Mouse (Mus musculus): ENCODE data around the gene Lrrc38. TPM values are rescaled to one million over a fixed set of nuclear protein-coding genes. Genes with fewer than 3 reads are reported as not detected.

The Lrrc38 gene
- not detected for total RNA-seq (2018; cell fraction: chromatin; rRNA removed)
- not detected for total RNA-seq (2018; cell fraction: cytosol; rRNA removed)
- not detected for total RNA-seq (2018; cell fraction: nucleus; rRNA removed)
- not detected in 3 replicates for polyA plus RNA-seq (2018)

DNA sequence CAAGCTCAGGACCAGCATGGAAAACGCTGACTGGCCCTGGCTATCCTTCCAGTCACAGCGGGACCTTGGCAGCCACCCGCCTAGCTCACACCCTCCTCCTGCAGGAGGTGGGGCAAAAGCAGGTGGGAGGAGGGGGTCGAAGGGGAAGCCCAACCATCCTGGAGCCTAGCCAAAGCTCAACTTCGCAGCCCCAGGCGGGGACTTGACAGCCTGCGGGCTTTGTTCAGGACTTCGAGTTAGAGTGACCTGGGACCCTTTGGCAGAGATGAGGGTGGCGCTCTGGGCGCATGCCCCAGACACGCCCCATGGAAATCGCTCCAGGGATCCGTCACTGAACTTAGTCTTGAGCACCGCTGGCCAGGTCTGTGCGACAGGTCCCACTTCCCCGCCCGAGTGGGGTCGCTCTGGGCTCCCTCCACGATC is at the start of gene Lrrc38:
TSS of gene Lrrc38 (plus strand) at position 274 of the 423 bp plus-strand sequence.
- Histone ChIP-seq H3K27ac (no peak within 1 kb of the TSS), H3K4me3 (ENCODE audit: inconsistent target) (no peak within 1 kb of the TSS), H3K36me3 (ENCODE audit: inconsistent target) (no peaks in the 10 kb centered on the region), H3K79me2 (ENCODE audit: inconsistent target) (no peaks in the 10 kb centered on the region)
- 3% methylated on average over 19 of the region's 19 CpGs for WGBS (ENCODE audit: missing documents)

DNA sequence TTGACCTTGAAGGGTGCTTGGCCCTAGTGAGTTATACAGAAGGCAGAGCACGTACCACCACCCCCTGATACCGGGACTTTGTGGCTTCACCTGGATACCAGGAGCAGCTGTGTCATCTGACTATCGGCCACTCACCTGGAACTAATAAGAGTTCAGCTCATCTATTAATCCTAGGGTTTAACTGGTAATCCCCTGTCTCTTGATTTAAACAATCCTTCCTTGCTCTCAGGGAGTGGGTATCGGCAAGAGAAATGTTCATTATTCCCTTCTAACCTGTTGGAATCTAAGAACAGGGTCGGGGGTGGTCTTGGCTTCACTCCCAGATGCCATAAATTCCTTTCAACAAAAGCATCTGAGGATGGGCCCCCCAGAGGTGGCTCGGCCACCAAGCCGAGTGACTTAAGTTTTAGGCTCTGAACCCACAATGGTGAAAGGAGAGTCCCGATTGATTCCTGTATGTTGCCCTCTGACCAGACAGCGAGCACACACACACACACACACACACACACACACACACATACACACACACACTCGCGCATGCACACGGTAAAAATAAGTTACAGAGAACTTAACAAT is 49.4 kb upstream of the Lrrc38 start:
- WGBS (ENCODE audit: missing documents): 37% methylated on average over 12 of the region's 12 CpGs
- Histone ChIP-seq H3K36me3 (ENCODE audit: inconsistent target) (no peaks in the 10 kb centered on the region), H3K27ac (no peak overlapping the region), H3K79me2 (ENCODE audit: inconsistent target) (no peaks in the 10 kb centered on the region), H3K4me3 (ENCODE audit: inconsistent target) (no peak overlapping the region)

DNA sequence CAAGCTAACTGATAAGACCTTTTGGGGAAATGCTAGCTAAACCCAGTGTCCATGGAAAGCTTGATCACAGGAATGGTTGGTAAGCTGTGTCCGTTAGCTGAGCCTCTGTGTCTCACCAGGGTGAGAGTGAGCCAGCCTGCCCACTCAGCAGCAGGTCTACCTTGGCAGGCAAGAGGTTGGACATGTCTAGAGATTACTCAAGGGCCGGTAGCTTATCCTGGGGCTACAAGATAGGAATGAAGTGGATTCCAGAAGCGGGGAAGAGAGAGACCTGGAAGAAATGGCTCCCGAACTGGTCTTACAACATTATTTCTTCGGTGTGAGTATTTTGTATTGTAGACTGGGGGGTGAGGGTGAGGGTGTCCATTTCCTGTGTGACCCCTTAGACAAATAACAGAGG is 48.5 kb upstream of the Lrrc38 start:
- Histone ChIP-seq H3K27ac (no peak overlapping the region), H3K4me3 (ENCODE audit: inconsistent target) (no peak overlapping the region), H3K36me3 (ENCODE audit: inconsistent target) (no peaks in the 10 kb centered on the region), H3K79me2 (ENCODE audit: inconsistent target) (no peaks in the 10 kb centered on the region)
- 72% methylated on average over 5 of the region's 5 CpGs for WGBS (ENCODE audit: missing documents)

DNA sequence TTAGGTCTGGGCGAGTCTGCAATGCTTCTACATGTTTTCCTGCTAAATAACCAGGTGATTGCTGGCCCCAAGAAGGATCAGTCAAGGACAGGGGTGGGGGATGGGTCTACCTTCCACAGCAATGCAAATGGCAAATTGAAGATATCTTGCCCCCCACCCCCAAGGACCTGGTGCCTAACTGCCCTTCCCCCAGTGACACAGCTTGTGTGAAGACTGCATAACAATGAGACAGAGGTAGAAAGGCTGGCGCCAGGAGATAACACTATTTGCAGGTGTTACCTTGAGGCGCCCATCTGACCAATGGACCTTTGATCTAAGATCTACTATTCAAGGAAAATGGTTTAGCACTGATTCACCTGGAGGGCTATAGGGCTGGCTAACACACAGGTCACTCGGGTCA is 47.7 kb upstream of the Lrrc38 start:
- H3K79me2 ChIP-seq (ENCODE audit: inconsistent target): no peaks in the 10 kb centered on the region
- H3K36me3 ChIP-seq (ENCODE audit: inconsistent target): no peaks in the 10 kb centered on the region
- no peak overlapping the region for H3K4me3 ChIP-seq (ENCODE audit: inconsistent target)
- WGBS (ENCODE audit: missing documents): 53% methylated on average over 4 of the region's 4 CpGs
- H3K27ac ChIP-seq: no peak overlapping the region

DNA sequence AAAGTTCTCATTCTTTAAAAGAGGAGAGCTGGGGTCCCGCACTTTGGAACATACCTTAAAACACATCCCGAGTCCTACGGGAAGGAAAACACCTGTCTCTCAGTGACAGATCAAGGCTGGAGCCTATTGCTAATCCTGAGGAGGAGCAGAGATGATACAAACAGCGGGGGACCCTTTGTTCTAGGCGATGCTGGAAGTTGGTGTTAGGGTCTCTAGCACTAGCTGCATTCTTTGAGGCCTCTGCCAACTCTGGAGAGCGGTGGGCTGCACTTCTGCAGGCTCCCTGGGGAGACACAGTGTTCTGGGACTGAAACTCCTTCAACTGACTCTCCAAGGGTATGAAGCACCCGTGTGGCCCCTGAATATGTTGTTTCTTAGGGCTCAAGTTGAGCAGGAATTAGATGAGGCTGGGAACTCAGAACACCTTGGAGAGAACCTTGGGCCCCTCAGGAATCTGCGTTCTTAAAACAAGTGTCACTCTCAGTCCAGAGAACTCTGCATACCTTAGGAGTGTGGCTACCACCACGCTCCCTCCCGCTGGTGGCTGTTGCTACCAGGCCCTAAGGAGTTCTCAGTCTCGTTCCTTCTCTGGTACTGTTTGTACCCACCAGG is 47.2 kb upstream of the Lrrc38 start:
- Histone ChIP-seq H3K27ac (no peak overlapping the region), H3K36me3 (ENCODE audit: inconsistent target) (no peaks in the 10 kb centered on the region), H3K79me2 (ENCODE audit: inconsistent target) (no peaks in the 10 kb centered on the region), H3K4me3 (ENCODE audit: inconsistent target) (no peak overlapping the region)
- 67% methylated on average over 11 of the region's 11 CpGs for WGBS (ENCODE audit: missing documents)

DNA sequence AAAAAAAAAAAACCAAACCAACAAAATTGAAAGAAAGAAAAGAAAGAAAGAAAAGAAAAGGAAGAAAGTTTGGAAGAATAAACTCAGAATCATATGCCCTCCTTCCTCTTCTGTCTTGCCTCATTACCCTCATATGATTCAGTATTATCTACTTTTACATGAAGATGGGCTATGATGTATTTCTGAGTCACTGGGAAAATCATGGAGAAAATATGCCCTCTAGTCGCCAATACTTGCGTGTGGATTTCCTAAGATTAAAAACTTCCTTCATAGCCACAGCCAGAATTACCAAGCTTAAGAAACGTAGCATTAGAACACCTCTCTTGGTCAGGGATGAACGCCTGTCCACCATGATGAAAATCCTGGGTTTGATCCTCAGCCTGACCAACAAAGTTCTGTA is 44.5 kb upstream of the Lrrc38 start:
- no peak overlapping the region for H3K4me3 ChIP-seq (ENCODE audit: inconsistent target)
- H3K36me3 ChIP-seq (ENCODE audit: inconsistent target): no peaks in the 10 kb centered on the region
- no peaks in the 10 kb centered on the region for H3K79me2 ChIP-seq (ENCODE audit: inconsistent target)
- H3K27ac ChIP-seq: no peak overlapping the region
- 85% methylated on average over 4 of the region's 4 CpGs for WGBS (ENCODE audit: missing documents)

DNA sequence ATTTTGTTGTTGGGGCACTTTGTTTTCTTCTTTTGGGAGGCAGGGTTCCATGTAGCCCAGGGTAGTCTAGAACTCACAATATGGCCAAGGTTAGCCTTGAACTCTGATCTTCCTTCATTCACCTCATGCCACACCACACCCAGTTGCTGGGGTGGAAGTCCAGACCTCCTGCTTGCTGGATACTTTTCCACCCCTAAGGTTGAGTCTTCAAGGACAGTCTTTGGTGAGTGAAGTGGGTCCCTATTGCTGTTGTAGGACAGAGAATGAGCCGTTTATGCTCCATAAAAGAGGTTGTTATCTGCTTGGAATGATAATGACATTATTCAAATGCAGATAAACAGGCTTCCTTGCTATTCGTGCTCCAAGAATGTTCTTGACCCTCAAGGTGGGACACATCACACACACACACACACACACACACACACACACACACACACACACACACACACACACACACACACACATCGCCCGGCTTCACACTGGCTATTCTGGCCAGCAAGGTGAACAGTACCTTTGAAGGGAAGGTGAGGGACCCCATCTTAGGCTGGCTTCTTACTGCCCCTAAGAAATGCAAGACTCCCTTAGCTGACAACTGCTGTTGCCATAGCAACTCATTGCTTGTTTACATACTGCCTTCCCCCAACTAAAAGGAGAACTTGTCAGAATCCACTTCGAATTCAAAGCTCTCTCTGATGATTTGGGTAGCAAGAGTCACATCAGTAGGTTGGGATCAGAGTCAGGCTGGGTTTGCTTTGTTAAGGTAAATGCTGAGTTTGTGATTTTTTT is 43.4 kb upstream of the Lrrc38 start:
- H3K4me3 ChIP-seq (ENCODE audit: inconsistent target): no peak overlapping the region
- no peaks in the 10 kb centered on the region for H3K36me3 ChIP-seq (ENCODE audit: inconsistent target)
- WGBS (ENCODE audit: missing documents): 31% methylated on average over 2 of the region's 5 CpGs
- no peaks in the 10 kb centered on the region for H3K79me2 ChIP-seq (ENCODE audit: inconsistent target)
- no peak overlapping the region for H3K27ac ChIP-seq

DNA sequence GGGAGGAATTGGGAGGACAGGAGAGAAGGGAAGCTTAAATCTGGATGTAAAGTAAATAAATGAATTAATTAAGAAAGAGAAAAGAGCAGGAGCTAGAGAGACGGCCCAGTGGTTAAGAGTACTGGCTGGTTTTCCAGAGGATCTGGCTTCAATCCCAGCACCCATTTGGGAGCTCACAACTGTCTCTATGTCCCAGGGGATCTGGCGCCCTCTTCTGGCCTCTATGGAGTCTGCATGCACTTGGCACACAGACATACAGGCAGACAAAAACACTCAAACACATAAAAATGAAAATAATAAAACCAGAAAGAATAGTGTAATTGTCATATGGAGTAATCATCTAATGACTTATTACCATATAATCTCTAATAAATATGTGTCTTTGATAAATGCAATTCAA is 38.2 kb upstream of the Lrrc38 start:
- no peak overlapping the region for H3K4me3 ChIP-seq (ENCODE audit: inconsistent target)
- H3K27ac ChIP-seq: no peak overlapping the region
- 40% methylated on average over 2 of the region's 2 CpGs for WGBS (ENCODE audit: missing documents)
- H3K36me3 ChIP-seq (ENCODE audit: inconsistent target): no peaks in the 10 kb centered on the region
- no peaks in the 10 kb centered on the region for H3K79me2 ChIP-seq (ENCODE audit: inconsistent target)

DNA sequence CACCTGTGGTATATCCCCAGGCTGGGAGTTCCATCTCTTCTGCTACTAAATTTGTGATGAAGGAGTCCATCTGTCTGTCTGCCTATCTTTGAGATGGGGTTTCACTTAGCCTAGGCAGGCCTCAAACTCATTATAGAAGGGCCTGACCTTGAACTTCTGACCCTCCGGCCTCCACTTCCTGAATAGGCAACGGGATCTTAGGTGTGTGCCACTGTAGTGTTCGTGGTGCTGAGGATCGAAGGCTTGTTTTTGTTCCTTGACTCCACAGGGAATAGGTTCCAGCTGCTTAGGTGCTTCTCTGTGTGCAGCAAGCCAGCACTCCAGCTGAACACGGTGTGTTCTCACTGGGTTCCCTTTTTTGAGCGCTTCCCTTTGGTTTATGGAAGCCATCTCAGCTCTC is 36.3 kb upstream of the Lrrc38 start:
- 48% methylated on average over 5 of the region's 6 CpGs for WGBS (ENCODE audit: missing documents)
- Histone ChIP-seq H3K27ac (no peak overlapping the region), H3K36me3 (ENCODE audit: inconsistent target) (no peaks in the 10 kb centered on the region), H3K79me2 (ENCODE audit: inconsistent target) (no peaks in the 10 kb centered on the region), H3K4me3 (ENCODE audit: inconsistent target) (no peak overlapping the region)

DNA sequence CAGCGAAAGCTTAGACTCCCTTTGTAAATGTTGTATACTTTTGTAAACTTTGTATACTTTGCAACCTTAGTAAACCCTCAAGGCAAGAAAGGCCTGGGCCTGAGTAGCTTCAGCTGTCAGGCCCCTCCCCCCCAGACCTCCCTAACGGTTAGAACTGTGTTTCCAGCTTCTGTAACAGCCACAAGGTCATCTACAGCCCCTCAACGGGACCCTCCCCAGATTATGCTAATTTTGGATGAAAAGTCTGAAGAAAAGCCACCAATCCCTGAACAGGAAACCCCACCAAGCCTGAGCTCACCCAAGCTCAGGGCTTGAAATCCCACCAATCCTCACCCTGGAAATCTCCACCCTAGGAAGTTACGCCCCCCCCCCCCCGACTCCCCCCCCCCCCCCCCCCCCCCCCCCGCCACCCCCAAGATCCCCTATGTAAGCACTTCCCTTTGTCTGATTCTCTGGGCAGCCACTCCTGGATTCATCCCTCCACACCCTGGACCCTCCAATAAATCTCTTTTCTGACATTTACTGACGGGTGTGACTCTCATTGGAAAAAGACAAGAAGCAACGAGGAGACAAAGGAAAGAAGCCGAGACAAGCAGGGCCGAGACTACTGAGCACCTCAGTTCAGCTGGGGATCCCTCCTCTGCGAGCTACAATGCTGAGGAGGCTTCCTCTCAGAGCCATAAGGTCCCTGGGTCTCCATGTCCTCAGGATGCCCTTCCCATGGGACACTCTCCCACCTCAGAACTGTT is 25.2 kb upstream of the Lrrc38 start:
- Histone ChIP-seq H3K36me3 (ENCODE audit: inconsistent target) (no peaks in the 10 kb centered on the region), H3K4me3 (ENCODE audit: inconsistent target) (no peak overlapping the region), H3K79me2 (ENCODE audit: inconsistent target) (no peaks in the 10 kb centered on the region), H3K27ac (no peak overlapping the region)
- 25% methylated on average over 8 of the region's 11 CpGs for WGBS (ENCODE audit: missing documents)

DNA sequence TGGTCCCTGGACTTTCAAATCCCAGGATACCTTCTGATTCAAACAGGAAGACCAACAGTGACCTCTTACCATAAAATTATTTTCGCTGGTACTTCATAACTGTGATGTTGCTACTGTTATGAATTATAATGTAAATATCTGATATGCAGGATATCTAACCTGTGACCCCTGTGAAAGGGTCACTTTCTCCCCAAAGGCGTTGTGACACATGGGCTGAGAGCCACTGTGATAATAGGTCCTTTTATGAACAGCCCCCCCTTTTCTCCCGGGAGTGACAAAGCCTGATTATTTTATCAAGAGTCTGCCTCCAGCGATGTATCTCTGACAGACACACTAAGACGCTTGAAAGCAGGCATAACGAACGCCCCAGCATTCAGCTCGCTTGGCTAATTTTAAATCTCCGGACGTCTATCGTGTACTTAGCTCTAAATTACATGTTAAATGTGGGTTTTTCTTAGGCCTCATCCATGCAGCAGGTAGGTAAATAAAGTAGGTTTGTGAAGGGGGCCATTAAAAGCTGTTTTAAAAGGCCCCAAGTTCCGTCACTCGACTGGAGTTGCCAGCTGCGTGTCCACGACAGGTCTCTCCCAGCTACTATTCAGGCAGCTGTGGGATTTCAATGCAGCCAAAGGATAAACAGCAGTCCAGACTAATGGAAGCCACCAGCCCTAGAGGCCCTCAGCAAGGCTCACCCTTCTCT is 24.5 kb upstream of the Lrrc38 start:
- WGBS (ENCODE audit: missing documents): 26% methylated on average over 14 of the region's 15 CpGs
- Histone ChIP-seq H3K27ac (no peak overlapping the region), H3K36me3 (ENCODE audit: inconsistent target) (no peaks in the 10 kb centered on the region), H3K79me2 (ENCODE audit: inconsistent target) (no peaks in the 10 kb centered on the region), H3K4me3 (ENCODE audit: inconsistent target) (no peak overlapping the region)

DNA sequence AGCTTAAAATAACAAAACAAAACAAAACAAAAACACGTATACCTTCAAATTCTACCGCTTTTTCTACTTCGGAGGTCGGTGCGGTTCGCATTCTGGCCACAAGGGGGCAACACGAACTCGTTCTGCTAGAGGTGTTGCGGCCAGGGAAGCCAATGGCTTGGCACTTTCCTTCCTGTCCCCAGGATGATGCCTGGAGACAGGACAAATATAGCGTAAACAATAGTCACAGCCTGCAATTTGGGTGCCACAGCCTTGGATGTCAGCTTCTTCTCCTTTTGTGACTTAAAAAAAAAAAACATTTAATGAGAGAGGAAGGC is 24.0 kb upstream of the Lrrc38 start:
- Histone ChIP-seq H3K4me3 (ENCODE audit: inconsistent target) (no peak overlapping the region), H3K36me3 (ENCODE audit: inconsistent target) (no peaks in the 10 kb centered on the region), H3K79me2 (ENCODE audit: inconsistent target) (no peaks in the 10 kb centered on the region), H3K27ac (no peak overlapping the region)
- 0% methylated on average over 10 of the region's 10 CpGs for WGBS (ENCODE audit: missing documents)

DNA sequence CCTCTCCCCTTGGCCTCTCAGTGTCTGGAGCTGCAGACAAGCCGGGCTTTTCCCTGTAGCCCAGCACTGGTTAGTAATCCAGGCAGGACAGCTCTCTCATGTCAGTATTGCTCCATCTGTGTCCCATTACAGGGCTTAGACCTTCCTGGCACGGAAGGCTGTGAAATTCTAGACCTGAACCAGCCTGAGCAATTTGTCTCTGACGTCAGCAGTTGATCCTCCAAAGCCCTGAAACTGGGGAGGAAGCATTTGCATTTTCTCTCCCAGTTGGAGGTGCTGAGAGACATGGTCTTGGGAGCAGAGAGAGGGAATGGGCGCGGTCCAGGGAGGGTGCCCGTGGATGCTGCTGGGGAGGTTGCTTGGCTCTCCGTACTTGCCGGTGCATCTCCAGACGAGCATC is 19.0 kb upstream of the Lrrc38 start:
- Histone ChIP-seq H3K79me2 (ENCODE audit: inconsistent target) (no peaks in the 10 kb centered on the region), H3K27ac (no peak overlapping the region), H3K36me3 (ENCODE audit: inconsistent target) (no peaks in the 10 kb centered on the region), H3K4me3 (ENCODE audit: inconsistent target) (no peak overlapping the region)
- WGBS (ENCODE audit: missing documents): 53% methylated on average over 9 of the region's 9 CpGs

DNA sequence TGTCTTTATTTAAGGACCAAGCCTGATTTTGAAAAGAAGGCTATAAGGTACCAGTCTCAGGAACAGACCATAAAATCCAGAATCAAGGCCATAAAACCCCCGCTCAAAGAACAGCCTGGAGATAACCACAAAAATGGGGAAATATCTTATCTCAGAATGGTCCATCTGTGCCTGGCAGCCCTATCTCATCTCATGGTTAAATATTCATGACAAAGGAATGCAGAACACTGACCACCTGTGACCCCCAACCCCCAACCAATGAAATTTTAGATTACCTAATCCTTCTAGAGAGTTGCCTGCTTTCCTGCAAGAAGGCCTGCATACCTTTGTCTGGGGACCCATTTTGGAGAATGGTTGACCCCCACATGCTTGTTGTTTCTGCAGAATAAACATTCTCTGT is 17.8 kb upstream of the Lrrc38 start:
- 18% methylated on average over 1 of the region's 1 CpGs for WGBS (ENCODE audit: missing documents)
- no peaks in the 10 kb centered on the region for H3K79me2 ChIP-seq (ENCODE audit: inconsistent target)
- no peaks in the 10 kb centered on the region for H3K36me3 ChIP-seq (ENCODE audit: inconsistent target)
- H3K4me3 ChIP-seq (ENCODE audit: inconsistent target): no peak overlapping the region
- H3K27ac ChIP-seq: no peak overlapping the region
